ENCODE assay signal across 10 mouse cellular contexts in genomic region chr11:94429011-94429651, GRCm38 (mm10). TPM values are rescaled to one million over a fixed set of nuclear protein-coding genes. Genes with fewer than 3 reads are reported as not detected.
DNase-seq lines count a peak whose midpoint lies in the region; ATAC-seq and TF ChIP-seq lines count a peak whose summit lies in the region.
"Had no signal": no experiment of that assay in that cellular context is flagged by ENCODE, and none has a peak within 500 bp of the region (broad histone marks: within the 10 kb centered on the region; RNA-seq: fewer than 3 reads in every experiment).

No protein-coding gene starts in this region.

- intact Hi-C loops in heart, postnatal 14 days (cut with DNase I), result no loop called here

- no peaks in the 10 kb centered on the region for H3K9me3 ChIP-seq in heart, postnatal 0 days (replicated peaks; ENCODE audit: control insufficient read depth, low read length)
- no peaks in the 10 kb centered on the region for H3K9me3 ChIP-seq in intestine, embryonic 15.5 days
- no peaks in the 10 kb centered on the region for H3K9me3 ChIP-seq in midbrain, embryonic 16.5 days (replicated peaks; ENCODE audit: control insufficient read depth, low read length, poor library complexity, severe bottlenecking)

- TF ChIP-seq CTCF in heart, postnatal 0 days (IDR thresholded peaks at IDR 0.05; ENCODE audit: low read depth), result no peak

- H3K27ac ChIP-seq in heart, postnatal 0 days (ENCODE audit: low read depth), result peak overlapping the region; percentile 68
- H3K27ac ChIP-seq in intestine, embryonic 15.5 days, result peak overlapping the region; percentile 86
- 0 out of 2 replicates have a peak overlapping the region, but pooled peaks have one; percentile 18 for H3K27ac ChIP-seq in midbrain, embryonic 16.5 days (ENCODE audit: low read length)

- H3K36me3 ChIP-seq in heart, postnatal 0 days (replicated peaks; ENCODE audit: control insufficient read depth, insufficient read depth, low read length), result peaks cover 27% of the 10 kb centered on the region
- H3K36me3 ChIP-seq in intestine, embryonic 15.5 days, result no peaks in the 10 kb centered on the region
- H3K36me3 ChIP-seq in midbrain, embryonic 16.5 days (ENCODE audit: control insufficient read depth, insufficient read depth, low read length), result peaks cover 18% of the 10 kb centered on the region

- H3K4me1 ChIP-seq in heart, postnatal 0 days (ENCODE audit: control insufficient read depth, insufficient read depth), result peaks cover 23% of the 10 kb centered on the region
- H3K4me1 ChIP-seq in intestine, embryonic 15.5 days (replicated peaks), result peaks cover 43% of the 10 kb centered on the region
- peaks cover 18% of the 10 kb centered on the region for H3K4me1 ChIP-seq in midbrain, embryonic 16.5 days (ENCODE audit: control insufficient read depth, insufficient read depth, low read length)

- no peak overlapping the region for H3K4me3 ChIP-seq in heart, postnatal 0 days (ENCODE audit: low read depth, low read length)
- no peak overlapping the region for H3K4me3 ChIP-seq in intestine, embryonic 15.5 days (replicated peaks)
- no peak overlapping the region for H3K4me3 ChIP-seq in midbrain, embryonic 16.5 days (ENCODE audit: low read depth, low read length)

- no peak for TF ChIP-seq EP300 in heart, postnatal 0 days (IDR thresholded peaks at IDR 0.05; ENCODE audit: low read depth)

- no peak overlapping the region for H3K9ac ChIP-seq in heart, postnatal 0 days (replicated peaks; ENCODE audit: low read depth, low read length)
- H3K9ac ChIP-seq in intestine, embryonic 15.5 days, result no peak overlapping the region
- no peak overlapping the region for H3K9ac ChIP-seq in midbrain, embryonic 16.5 days (ENCODE audit: low read depth, low read length)

- no peak overlapping the region for H3K4me2 ChIP-seq in heart, postnatal 0 days (ENCODE audit: low read depth, low read length)
- H3K4me2 ChIP-seq in intestine, embryonic 15.5 days (replicated peaks), result 0 out of 2 replicates have a peak overlapping the region, but pooled peaks have one; percentile 6
- H3K4me2 ChIP-seq in midbrain, embryonic 16.5 days (ENCODE audit: low read length), result no peak overlapping the region

- no peak for DNase-seq in heart, postnatal 0 days (ENCODE audit: low spot score)
- no peak for DNase-seq in heart, postnatal 14 days
- peak; percentile 48 for DNase-seq in embryo, embryonic 9.5 days (ENCODE audit: extremely low spot score)
- no peak for DNase-seq in spleen, postnatal 14 days (ENCODE audit: low spot score in 2 of 2)
- no peak for DNase-seq in cerebellum, postnatal 14 days

- H3K27me3 ChIP-seq in heart, postnatal 0 days (ENCODE audit: control insufficient read depth, insufficient read depth, low read length), result peaks cover 16% of the 10 kb centered on the region; the same call in 1 of the 2 replicates
- H3K27me3 ChIP-seq in intestine, embryonic 15.5 days (replicated peaks), result 0 out of 2 replicates have a peak, but pooled peaks cover 5% of the 10 kb centered on the region
- no peaks in the 10 kb centered on the region for H3K27me3 ChIP-seq in midbrain, embryonic 16.5 days (ENCODE audit: control insufficient read depth, insufficient read depth, low read depth, low read length)

- 0 out of 2 replicates have a peak, but pooled peaks have one; percentile 18 for ATAC-seq in heart, postnatal 0 days (ENCODE audit: insufficient read depth, low read depth)
- ATAC-seq in intestine, embryonic 15.5 days, result peak; percentile 46
- ATAC-seq in midbrain, embryonic 16.5 days, result no peak
- no peak for ATAC-seq in CD4-positive, CD25-positive, alpha-beta regulatory T cell, adult 4 months

- 25% methylated on average over 9 of the region's 9 CpGs for WGBS in heart, postnatal 0 days
- WGBS in intestine, embryonic 15.5 days, result 23% methylated on average over 9 of the region's 9 CpGs
- WGBS in midbrain, embryonic 16.5 days, result 30% methylated on average over 8 of the region's 9 CpGs

RNA-seq across cellular contexts. Expression of gene Abcc3, which starts 36.3 kb away (rescaled TPM):
- total RNA-seq in heart, postnatal 0 days (2014; rRNA removed; ENCODE audit: low replicate concordance), result 2.2 and 14.5 TPM in 2 replicates
- polyA plus RNA-seq in heart, postnatal 0 days (2015; fragmentation: Nextera tagmentation; extraction: Ambion mirVana), result 0.72 and 0.88 TPM in 2 replicates
- 1 to 10 TPM; 2.6 to 3.3 TPM for total RNA-seq in heart, postnatal 14 days (2021)
- polyA plus RNA-seq in intestine, embryonic 15.5 days (2015; fragmentation: Nextera tagmentation; extraction: Ambion mirVana), result 1.5 and 2.6 TPM in 2 replicates
- polyA plus RNA-seq in midbrain, embryonic 16.5 days (2015; fragmentation: Nextera tagmentation; extraction: Ambion mirVana), result 0.57 and 0.92 TPM in 2 replicates
- 1 to 10 TPM in 1 of 2 experiments, under 1 TPM in 1; 0.67 to 2.8 TPM for polyA plus RNA-seq in CD4-positive, CD25-positive, alpha-beta regulatory T cell, adult 4 months (2017; shearing (Covaris generic))

RNA-seq across cellular contexts. Expression of gene Cacna1g, which starts 44.9 kb away (rescaled TPM):
- total RNA-seq in heart, postnatal 0 days (2014; rRNA removed; ENCODE audit: low replicate concordance), result 29.6 and 46.2 TPM in 2 replicates
- polyA plus RNA-seq in heart, postnatal 0 days (2015; fragmentation: Nextera tagmentation; extraction: Ambion mirVana), result 6.9 and 7.4 TPM in 2 replicates
- total RNA-seq in heart, postnatal 14 days (2021), result 10 to 100 TPM; 27.6 to 28.8 TPM
- polyA plus RNA-seq in intestine, embryonic 15.5 days (2015; fragmentation: Nextera tagmentation; extraction: Ambion mirVana), result 5.2 and 7.9 TPM in 2 replicates
- polyA plus RNA-seq in midbrain, embryonic 16.5 days (2015; fragmentation: Nextera tagmentation; extraction: Ambion mirVana), result 18.4 and 21.2 TPM in 2 replicates
- not detected for polyA plus RNA-seq in CD4-positive, CD25-positive, alpha-beta regulatory T cell, adult 4 months (2017; shearing (Covaris generic))
- total RNA-seq: neutrophil, adult 5-6 weeks had no signal

RNA-seq across cellular contexts. Expression of gene Spata20, which starts 56.8 kb away (rescaled TPM):
- not detected in 2 replicates for total RNA-seq in heart, postnatal 0 days (2014; rRNA removed; ENCODE audit: low replicate concordance)
- polyA plus RNA-seq in heart, postnatal 0 days (2015; fragmentation: Nextera tagmentation; extraction: Ambion mirVana), result 0.30 and 0.56 TPM in 2 replicates
- total RNA-seq in heart, postnatal 14 days (2021), result 1 to 10 TPM in 1 of 2 experiments, under 1 TPM in 1; 0.54 to 1.1 TPM
- 0.06 TPM in 1 of 2 replicates, not detected in the other for polyA plus RNA-seq in intestine, embryonic 15.5 days (2015; fragmentation: Nextera tagmentation; extraction: Ambion mirVana)
- polyA plus RNA-seq in midbrain, embryonic 16.5 days (2015; fragmentation: Nextera tagmentation; extraction: Ambion mirVana), result 0.43 and 0.66 TPM in 2 replicates
- polyA plus RNA-seq in CD4-positive, CD25-positive, alpha-beta regulatory T cell, adult 4 months (2017; shearing (Covaris generic)), result not detected
- total RNA-seq: liver, adult 2 months; neutrophil, adult 5-6 weeks had no signal
- polyA plus RNA-seq: liver, adult 2 months had no signal

Comparison
In these comparisons a context has a peak if more than half of its experiments do, and no peak if none do; other contexts are left out.
1. ATAC-seq: peak in heart, postnatal 0 days (single experiment) and intestine, embryonic 15.5 days (single experiment); none in midbrain, embryonic 16.5 days (single experiment) and CD4-positive, CD25-positive, alpha-beta regulatory T cell, adult 4 months (single experiment).
2. H3K27ac ChIP-seq: peak in every context shown above with its lines; median percentile 86 in intestine, embryonic 15.5 days; 68 in heart, postnatal 0 days; 18 in midbrain, embryonic 16.5 days.